ENCODE assay signal across 22 mouse cellular contexts in genomic region chr8:115850552-115850951, GRCm38 (mm10).
DNase-seq lines count a peak whose midpoint lies in the region; ATAC-seq and TF ChIP-seq lines count a peak whose summit lies in the region.
"Had no signal": no experiment of that assay in that cellular context is flagged by ENCODE, and none has a peak within 500 bp of the region (broad histone marks: within the 10 kb centered on the region; RNA-seq: fewer than 3 reads in every experiment).

No protein-coding gene starts in this region.

- H3K36me3 ChIP-seq in intestine, embryonic 16.5 days (ENCODE audit: control insufficient read depth, insufficient read depth, low read length): no peaks in the 10 kb centered on the region
- no peaks in the 10 kb centered on the region for H3K36me3 ChIP-seq in intestine, postnatal 0 days (ENCODE audit: control insufficient read depth, insufficient read depth)
- H3K36me3 ChIP-seq in kidney, adult 2 months (ENCODE audit: control insufficient read depth, insufficient read depth, low read length): no peaks in the 10 kb centered on the region
- no peaks in the 10 kb centered on the region for H3K36me3 ChIP-seq in kidney, embryonic 16.5 days (ENCODE audit: insufficient read depth, low read length)
- no peaks in the 10 kb centered on the region for H3K36me3 ChIP-seq in forebrain, embryonic 15.5 days
- H3K36me3 ChIP-seq in thymus, adult 2 months (ENCODE audit: control insufficient read depth, insufficient read depth, low read length): no peaks in the 10 kb centered on the region
- H3K36me3 ChIP-seq: embryonic facial prominence, embryonic 12.5 days; G1E; heart, embryonic 13.5 days; hindbrain, embryonic 12.5 days had no signal

- no peak overlapping the region for H3K27ac ChIP-seq in intestine, embryonic 16.5 days (ENCODE audit: low read length)
- no peak overlapping the region for H3K27ac ChIP-seq in intestine, postnatal 0 days (ENCODE audit: low read depth, low read length)
- peak overlapping the region; percentile 99 for H3K27ac ChIP-seq in kidney, adult 2 months (ENCODE audit: insufficient read depth, low read depth, low read length)
- no peak overlapping the region for H3K27ac ChIP-seq in kidney, embryonic 16.5 days (ENCODE audit: low read length)
- H3K27ac ChIP-seq in forebrain, embryonic 15.5 days (replicated peaks): no peak overlapping the region
- H3K27ac ChIP-seq in thymus, adult 2 months (ENCODE audit: control insufficient read depth, insufficient read depth, low read length): no peak overlapping the region
- H3K27ac ChIP-seq: embryonic facial prominence, embryonic 12.5 days; forebrain, embryonic 13.5 days; heart, embryonic 13.5 days; hindbrain, embryonic 12.5 days had no signal

- peak; percentile 93 for DNase-seq in kidney, adult 2 months
- peak; percentile 60 to 85 for DNase-seq in kidney, postnatal 25 days
- no peak for DNase-seq in layer of hippocampus, adult 9-10 months (ENCODE audit: low spot score)
- DNase-seq in thymus, adult 2 months: no peak
- DNase-seq: adrenal gland, postnatal 14 days; B cell, adult 2 months; cerebellum, adult 11-12 months; cerebellum, adult 9-10 months; cerebellum, postnatal 25 days; gastrocnemius, postnatal 36 days; heart, adult 11 months; heart, postnatal 4 days had no signal

- H3K27me3 ChIP-seq in intestine, embryonic 16.5 days (replicated peaks; ENCODE audit: control insufficient read depth, insufficient read depth, low read length): no peaks in the 10 kb centered on the region
- H3K27me3 ChIP-seq in intestine, postnatal 0 days (replicated peaks; ENCODE audit: control insufficient read depth, insufficient read depth, low read length): no peaks in the 10 kb centered on the region
- no peaks in the 10 kb centered on the region for H3K27me3 ChIP-seq in kidney, adult 2 months (replicated peaks; ENCODE audit: control insufficient read depth, insufficient read depth, low read length)
- H3K27me3 ChIP-seq in kidney, embryonic 16.5 days (ENCODE audit: insufficient read depth, low read length): no peaks in the 10 kb centered on the region
- H3K27me3 ChIP-seq in forebrain, embryonic 15.5 days: no peaks in the 10 kb centered on the region
- H3K27me3 ChIP-seq in thymus, adult 2 months (ENCODE audit: control insufficient read depth, insufficient read depth, low read length): no peaks in the 10 kb centered on the region
- H3K27me3 ChIP-seq: embryonic facial prominence, embryonic 12.5 days; forebrain, embryonic 13.5 days; heart, embryonic 13.5 days; hindbrain, embryonic 12.5 days had no signal

- 76% methylated on average over 1 of the region's 1 CpGs for WGBS in intestine, embryonic 16.5 days
- 61% methylated on average over 1 of the region's 1 CpGs for WGBS in intestine, postnatal 0 days
- 29% methylated on average over 1 of the region's 1 CpGs for WGBS in kidney, adult 2 months
- 48% methylated on average over 1 of the region's 1 CpGs for WGBS in kidney, embryonic 16.5 days
- WGBS in forebrain, embryonic 15.5 days: 59% methylated on average over 1 of the region's 1 CpGs
- WGBS in thymus, adult 2 months: 88% methylated on average over 1 of the region's 1 CpGs

- H3K4me1 ChIP-seq in intestine, embryonic 16.5 days (ENCODE audit: control insufficient read depth, insufficient read depth, low read length): no peaks in the 10 kb centered on the region
- no peaks in the 10 kb centered on the region for H3K4me1 ChIP-seq in intestine, postnatal 0 days (replicated peaks; ENCODE audit: control insufficient read depth, insufficient read depth, low read length)
- H3K4me1 ChIP-seq in kidney, adult 2 months (ENCODE audit: control insufficient read depth, insufficient read depth, low read length): peaks cover 17% of the 10 kb centered on the region
- no peaks in the 10 kb centered on the region for H3K4me1 ChIP-seq in kidney, embryonic 16.5 days (ENCODE audit: insufficient read depth, low read length)
- H3K4me1 ChIP-seq in forebrain, embryonic 15.5 days: no peaks in the 10 kb centered on the region
- H3K4me1 ChIP-seq in thymus, adult 2 months (replicated peaks; ENCODE audit: control insufficient read depth, insufficient read depth, low read length): no peaks in the 10 kb centered on the region
- H3K4me1 ChIP-seq: embryonic facial prominence, embryonic 12.5 days; forebrain, embryonic 13.5 days; heart, embryonic 13.5 days; hindbrain, embryonic 12.5 days had no signal

- no peaks in the 10 kb centered on the region for H3K9me3 ChIP-seq in intestine, embryonic 16.5 days (ENCODE audit: control insufficient read depth, low read length)
- H3K9me3 ChIP-seq in intestine, postnatal 0 days (ENCODE audit: control insufficient read depth): no peaks in the 10 kb centered on the region
- no peaks in the 10 kb centered on the region for H3K9me3 ChIP-seq in kidney, embryonic 16.5 days (ENCODE audit: low read length)
- H3K9me3 ChIP-seq in forebrain, embryonic 15.5 days: no peaks in the 10 kb centered on the region
- H3K9me3 ChIP-seq: embryonic facial prominence, embryonic 12.5 days; forebrain, embryonic 13.5 days; heart, embryonic 13.5 days; hindbrain, embryonic 12.5 days had no signal

- TF ChIP-seq POLR2A in kidney, adult 2 months (IDR thresholded peaks at IDR 0.05; ENCODE audit: low read depth, low read length): no peak
- no peak for TF ChIP-seq POLR2A in thymus, adult 2 months (IDR thresholded peaks at IDR 0.05; ENCODE audit: control insufficient read depth, extremely low read depth, insufficient read depth, low read length, poor library complexity)

- H3K4me3 ChIP-seq in intestine, embryonic 16.5 days (ENCODE audit: low read length): no peak overlapping the region
- no peak overlapping the region for H3K4me3 ChIP-seq in intestine, postnatal 0 days (ENCODE audit: low read depth, low read length)
- no peak overlapping the region for H3K4me3 ChIP-seq in kidney, adult 2 months (ENCODE audit: insufficient read depth, low read depth, low read length)
- no peak overlapping the region for H3K4me3 ChIP-seq in kidney, embryonic 16.5 days (ENCODE audit: low read length)
- no peak overlapping the region for H3K4me3 ChIP-seq in forebrain, embryonic 15.5 days
- no peak overlapping the region for H3K4me3 ChIP-seq in thymus, adult 2 months (ENCODE audit: control insufficient read depth, insufficient read depth, low read length)
- H3K4me3 ChIP-seq: embryonic facial prominence, embryonic 12.5 days; forebrain, embryonic 13.5 days; heart, embryonic 13.5 days; hindbrain, embryonic 12.5 days had no signal

- ATAC-seq in intestine, embryonic 16.5 days: peak; percentile 28; the same call in 1 of the 2 replicates
- ATAC-seq in intestine, postnatal 0 days: no peak
- peak; percentile 87 for ATAC-seq in kidney, embryonic 16.5 days (ENCODE audit: low FRiP score, low TSS enrichment)
- ATAC-seq in forebrain, embryonic 15.5 days (replicated peaks): no peak
- ATAC-seq: CD4-positive, CD25-positive, alpha-beta regulatory T cell, adult 4 months; forebrain, embryonic 13.5 days had no signal

- no peak for TF ChIP-seq CTCF in intestine, postnatal 0 days (IDR thresholded peaks at IDR 0.05; ENCODE audit: low read depth)
- TF ChIP-seq CTCF in kidney, adult 2 months (conservative IDR thresholded peaks at IDR 0.05; ENCODE audit: insufficient read depth, insufficient read length, low read depth, low read length): no peak
- no peak for TF ChIP-seq CTCF in thymus, adult 2 months (IDR thresholded peaks at IDR 0.05; ENCODE audit: borderline replicate concordance, control insufficient read depth, extremely low read depth, insufficient read depth, low read length, poor library complexity)

- no peak overlapping the region for H3K4me2 ChIP-seq in intestine, embryonic 16.5 days (ENCODE audit: low read depth, low read length)
- no peak overlapping the region for H3K4me2 ChIP-seq in intestine, postnatal 0 days (replicated peaks; ENCODE audit: low read depth)
- no peak overlapping the region for H3K4me2 ChIP-seq in kidney, embryonic 16.5 days (replicated peaks; ENCODE audit: low read depth, low read length)
- H3K4me2 ChIP-seq in forebrain, embryonic 15.5 days (replicated peaks): no peak overlapping the region
- H3K4me2 ChIP-seq: embryonic facial prominence, embryonic 12.5 days; forebrain, embryonic 13.5 days; heart, embryonic 13.5 days; hindbrain, embryonic 12.5 days had no signal

- no peak overlapping the region for H3K9ac ChIP-seq in intestine, embryonic 16.5 days (ENCODE audit: low read depth, low read length)
- no peak overlapping the region for H3K9ac ChIP-seq in intestine, postnatal 0 days (ENCODE audit: low read depth, low read length)
- H3K9ac ChIP-seq in kidney, embryonic 16.5 days (replicated peaks; ENCODE audit: low read length): no peak overlapping the region
- H3K9ac ChIP-seq in forebrain, embryonic 15.5 days (replicated peaks): no peak overlapping the region
- H3K9ac ChIP-seq: embryonic facial prominence, embryonic 12.5 days; forebrain, embryonic 13.5 days; heart, embryonic 13.5 days; hindbrain, embryonic 12.5 days had no signal

Comparison
In these comparisons a context has a peak if more than half of its experiments do, and no peak if none do; other contexts are left out.
1. ATAC-seq: peak in intestine, embryonic 16.5 days (single experiment) and kidney, embryonic 16.5 days (single experiment); none in intestine, postnatal 0 days (single experiment) and forebrain, embryonic 15.5 days (single experiment).
2. DNase-seq: peak in kidney, adult 2 months (single experiment) and kidney, postnatal 25 days (2 of 2); none in layer of hippocampus, adult 9-10 months (single experiment) and thymus, adult 2 months (single experiment).